Mouse (Mus musculus): Measurements from ENCODE around the gene Gnai1. TPM values are rescaled to one million over a fixed set of nuclear protein-coding genes. Genes with fewer than 3 reads are reported as not detected.
A peak's percentile ranks its signal among the peaks of the same experiment; 100 is the strongest.

Gene Gnai1
- polyA plus RNA-seq, 1 experiment from 2014 or later = 25.8 TPM

DNA sequence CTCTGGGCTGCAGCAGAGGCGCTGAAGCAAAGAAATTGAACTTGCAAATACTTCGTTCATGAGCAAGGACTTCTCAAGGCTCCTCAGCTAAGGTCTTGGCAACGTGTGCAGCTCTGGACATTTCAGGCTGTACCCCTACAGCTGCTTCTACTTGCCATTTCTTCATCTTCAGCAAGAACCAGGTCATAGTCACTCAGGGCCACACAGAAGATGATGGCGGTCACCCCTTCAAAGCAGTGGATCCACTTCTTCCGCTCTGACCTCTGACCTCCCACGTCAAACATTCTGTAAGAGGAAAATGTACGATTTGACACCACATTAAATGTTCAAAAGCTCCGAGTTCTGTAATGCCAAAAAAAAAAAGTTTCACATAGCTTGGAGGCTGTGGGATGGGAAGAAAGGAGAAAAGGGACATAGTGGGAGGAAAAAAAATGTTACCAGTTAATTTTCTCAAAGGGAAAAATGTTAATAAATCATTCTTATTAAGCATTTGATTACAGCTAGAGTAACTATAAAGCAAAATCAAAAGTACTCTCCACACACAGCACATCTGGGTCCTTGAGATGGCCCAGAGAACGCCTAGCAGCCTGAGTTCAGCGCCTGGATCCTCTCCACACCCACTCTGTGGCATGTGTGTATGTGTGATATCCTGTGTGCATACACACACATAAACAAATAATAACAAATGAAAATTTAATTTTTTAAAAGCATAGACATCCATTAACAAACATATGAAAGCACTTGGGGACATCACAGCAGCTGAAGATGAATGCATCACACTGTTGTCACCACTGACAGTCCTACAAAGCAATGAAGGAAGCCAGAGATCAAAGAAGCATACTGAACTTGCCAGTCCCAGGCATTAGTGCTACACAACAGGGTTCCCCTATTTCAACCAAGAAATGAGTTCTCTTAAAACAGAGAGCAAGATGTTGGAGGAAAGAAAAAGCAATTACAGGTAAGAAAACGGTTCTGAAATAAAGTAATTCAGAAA is 86.6 kb downstream of the Gnai1 start:
- Histone ChIP-seq H3K4me2 (replicated peaks; ENCODE audit: low read depth, low read length) (no peak overlapping the region), H3K36me3 (ENCODE audit: control insufficient read depth, insufficient read depth, low read length) (no peaks in the 10 kb centered on the region), H3K27ac (ENCODE audit: low read depth, low read length) (no peak overlapping the region), H3K9me3 (ENCODE audit: control insufficient read depth, low read length) (no peaks in the 10 kb centered on the region), H3K27me3 (ENCODE audit: control insufficient read depth, insufficient read depth, low read length) (no peaks in the 10 kb centered on the region), H3K4me1 (replicated peaks; ENCODE audit: control insufficient read depth, insufficient read depth, low read length) (no peaks in the 10 kb centered on the region), H3K9ac (ENCODE audit: low read depth, low read length) (no peak overlapping the region), H3K4me3 (ENCODE audit: low read depth, low read length) (no peak overlapping the region)
- DNase-seq (ENCODE audit: low spot score) (no peak), ATAC-seq (ENCODE audit: low FRiP score) (no peak)
- 87% methylated on average over 11 of the region's 11 CpGs for WGBS

DNA sequence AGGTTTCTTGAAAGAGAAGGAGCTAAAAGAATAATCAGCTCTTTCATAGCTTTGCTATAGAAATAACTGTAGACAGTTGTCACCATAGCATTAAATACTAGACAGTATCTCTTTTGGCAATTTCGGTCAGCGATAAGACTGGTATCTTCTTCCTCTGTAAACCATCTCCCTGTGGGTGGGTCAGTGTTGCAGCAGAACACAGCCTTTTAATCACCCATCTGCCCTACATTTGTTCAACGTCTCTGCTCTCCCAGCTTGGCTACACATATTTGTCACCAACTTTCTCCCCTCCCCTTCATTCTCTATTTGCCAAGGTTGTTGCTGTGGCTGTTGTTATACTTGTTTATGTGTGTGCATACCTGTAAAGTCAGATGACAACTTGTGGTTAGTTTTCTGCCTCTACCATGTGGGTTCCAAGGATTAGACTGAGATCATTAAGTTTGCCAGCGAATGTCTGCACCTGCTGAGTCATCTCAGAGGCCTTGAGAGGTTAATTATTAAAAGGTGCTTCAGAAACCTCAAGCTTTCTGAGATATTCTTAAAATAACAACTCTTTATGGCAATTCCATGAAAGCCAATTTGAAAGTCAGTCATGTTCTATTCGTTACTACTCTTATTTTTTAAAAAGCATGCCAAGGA is 109.7 kb downstream of the Gnai1 start:
- no peaks in the 10 kb centered on the region for H3K27me3 ChIP-seq (ENCODE audit: control insufficient read depth, insufficient read depth, low read length)
- 83% methylated on average over 5 of the region's 5 CpGs for WGBS
- no peak overlapping the region for H3K4me2 ChIP-seq (replicated peaks; ENCODE audit: low read depth, low read length)
- ATAC-seq (ENCODE audit: low FRiP score) (no peak), DNase-seq (ENCODE audit: low spot score) (no peak)
- H3K27ac ChIP-seq (ENCODE audit: low read depth, low read length) = no peak overlapping the region
- no peaks in the 10 kb centered on the region for H3K36me3 ChIP-seq (ENCODE audit: control insufficient read depth, insufficient read depth, low read length)
- H3K4me3 ChIP-seq (ENCODE audit: low read depth, low read length) = no peak overlapping the region
- no peaks in the 10 kb centered on the region for H3K9me3 ChIP-seq (ENCODE audit: control insufficient read depth, low read length)
- H3K9ac ChIP-seq (ENCODE audit: low read depth, low read length) = no peak overlapping the region
- H3K4me1 ChIP-seq (replicated peaks; ENCODE audit: control insufficient read depth, insufficient read depth, low read length) = no peaks in the 10 kb centered on the region

DNA sequence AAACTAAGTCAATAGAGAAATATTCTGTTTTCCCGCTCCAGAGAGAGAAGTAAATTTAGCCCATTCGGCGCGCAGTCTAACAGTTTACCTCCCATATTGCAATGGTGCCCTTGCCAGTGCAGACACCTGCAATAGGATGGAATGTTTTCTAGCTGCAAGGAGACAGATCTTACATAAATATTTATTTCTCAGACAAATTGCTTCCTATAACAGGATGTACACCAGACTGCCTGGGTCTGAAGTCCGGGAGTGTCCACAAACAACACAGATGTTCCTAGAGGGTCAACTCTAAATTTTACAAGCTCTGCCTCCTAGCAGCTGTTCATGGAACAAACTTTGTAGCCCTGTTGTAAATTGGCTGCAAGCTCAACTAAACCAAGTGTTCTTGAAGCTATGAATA is 111.0 kb downstream of the Gnai1 start:
- WGBS = 93% methylated on average over 5 of the region's 5 CpGs
- DNase-seq (ENCODE audit: low spot score) = no peak
- Histone ChIP-seq H3K36me3 (ENCODE audit: control insufficient read depth, insufficient read depth, low read length) (no peaks in the 10 kb centered on the region), H3K4me3 (ENCODE audit: low read depth, low read length) (no peak overlapping the region), H3K27ac (ENCODE audit: low read depth, low read length) (no peak overlapping the region), H3K4me1 (replicated peaks; ENCODE audit: control insufficient read depth, insufficient read depth, low read length) (no peaks in the 10 kb centered on the region), H3K9me3 (ENCODE audit: control insufficient read depth, low read length) (no peaks in the 10 kb centered on the region), H3K9ac (ENCODE audit: low read depth, low read length) (no peak overlapping the region), H3K27me3 (ENCODE audit: control insufficient read depth, insufficient read depth, low read length) (no peaks in the 10 kb centered on the region), H3K4me2 (replicated peaks; ENCODE audit: low read depth, low read length) (no peak overlapping the region)
- ATAC-seq (ENCODE audit: low FRiP score) = no peak

DNA sequence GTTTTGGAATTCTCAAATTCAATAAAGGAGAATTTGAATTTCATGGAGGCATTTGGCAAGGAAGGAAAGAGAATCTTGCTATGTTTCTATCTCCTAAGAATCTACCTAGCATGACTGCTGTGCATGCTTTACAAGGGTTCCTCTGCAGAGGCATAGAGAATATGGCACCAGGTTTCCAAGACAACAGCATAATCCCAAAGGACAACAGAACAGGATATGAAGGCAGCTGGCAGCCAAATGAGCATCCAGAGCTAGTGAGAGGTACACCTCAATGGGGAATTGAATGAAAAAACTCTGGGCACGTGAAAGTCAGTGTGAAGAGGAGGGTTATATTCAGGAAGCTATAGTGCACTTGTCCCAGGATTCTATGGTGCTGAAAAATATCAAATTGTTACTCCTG is 130.8 kb downstream of the Gnai1 start:
- no peak overlapping the region for H3K9ac ChIP-seq (ENCODE audit: low read depth, low read length)
- no peak overlapping the region for H3K4me2 ChIP-seq (replicated peaks; ENCODE audit: low read depth, low read length)
- ATAC-seq (ENCODE audit: low FRiP score) (no peak; the same call in 1 of the 2 replicates), DNase-seq (ENCODE audit: low spot score) (peak; percentile 19)
- H3K4me1 ChIP-seq (replicated peaks; ENCODE audit: control insufficient read depth, insufficient read depth, low read length) = no peaks in the 10 kb centered on the region
- no peak overlapping the region for H3K27ac ChIP-seq (ENCODE audit: low read depth, low read length)
- H3K36me3 ChIP-seq (ENCODE audit: control insufficient read depth, insufficient read depth, low read length) = no peaks in the 10 kb centered on the region
- no peaks in the 10 kb centered on the region for H3K27me3 ChIP-seq (ENCODE audit: control insufficient read depth, insufficient read depth, low read length)
- 27% methylated on average over 1 of the region's 1 CpGs for WGBS
- H3K4me3 ChIP-seq (ENCODE audit: low read depth, low read length) = no peak overlapping the region
- no peaks in the 10 kb centered on the region for H3K9me3 ChIP-seq (ENCODE audit: control insufficient read depth, low read length)

- ATAC-seq (ENCODE audit: low FRiP score) = no peak
- WGBS = 86% methylated on average over 7 of the region's 7 CpGs
- Histone ChIP-seq H3K9ac (ENCODE audit: low read depth, low read length) (no peak overlapping the region), H3K27ac (ENCODE audit: low read depth, low read length) (no peak overlapping the region), H3K27me3 (ENCODE audit: control insufficient read depth, insufficient read depth, low read length) (no peaks in the 10 kb centered on the region), H3K36me3 (ENCODE audit: control insufficient read depth, insufficient read depth, low read length) (no peaks in the 10 kb centered on the region), H3K4me1 (replicated peaks; ENCODE audit: control insufficient read depth, insufficient read depth, low read length) (no peaks in the 10 kb centered on the region), H3K9me3 (ENCODE audit: control insufficient read depth, low read length) (no peaks in the 10 kb centered on the region), H3K4me2 (replicated peaks; ENCODE audit: low read depth, low read length) (no peak overlapping the region), H3K4me3 (ENCODE audit: low read depth, low read length) (no peak overlapping the region)
- DNase-seq (ENCODE audit: low spot score) = no peak
These were observed 131.3 kb downstream of the Gnai1 start for GRCm38 (mm10) chr5:18228866-18229265.

GRCm38 (mm10) chr5:18220873-18221272 is 139.3 kb downstream of the Gnai1 start:
- 50% methylated on average over 1 of the region's 1 CpGs for WGBS
- Histone ChIP-seq H3K27ac (ENCODE audit: low read depth, low read length) (no peak overlapping the region), H3K4me1 (replicated peaks; ENCODE audit: control insufficient read depth, insufficient read depth, low read length) (no peaks in the 10 kb centered on the region), H3K4me3 (ENCODE audit: low read depth, low read length) (no peak overlapping the region), H3K4me2 (replicated peaks; ENCODE audit: low read depth, low read length) (no peak overlapping the region), H3K9me3 (ENCODE audit: control insufficient read depth, low read length) (no peaks in the 10 kb centered on the region), H3K36me3 (ENCODE audit: control insufficient read depth, insufficient read depth, low read length) (no peaks in the 10 kb centered on the region), H3K27me3 (ENCODE audit: control insufficient read depth, insufficient read depth, low read length) (no peaks in the 10 kb centered on the region), H3K9ac (ENCODE audit: low read depth, low read length) (no peak overlapping the region)
- ATAC-seq (ENCODE audit: low FRiP score) (no peak), DNase-seq (ENCODE audit: low spot score) (no peak)

DNA sequence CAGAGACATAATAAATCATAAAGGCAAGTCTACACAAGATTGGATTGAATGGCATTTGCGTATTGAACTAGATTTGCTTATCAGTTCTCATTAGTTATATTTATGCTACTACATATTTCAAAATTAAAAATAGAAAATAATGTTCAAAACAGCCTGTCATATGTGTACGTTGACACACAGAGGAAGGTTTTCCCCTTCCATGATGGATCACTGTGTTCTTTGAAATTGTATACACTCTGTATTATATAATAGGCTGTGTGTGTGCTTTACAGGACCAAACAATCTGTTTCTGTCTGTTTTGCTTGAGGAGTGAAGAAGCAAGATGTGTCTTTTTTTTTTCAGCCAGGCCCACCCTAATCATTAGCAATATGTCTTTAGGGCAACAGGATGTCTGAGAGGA is 141.9 kb downstream of the Gnai1 start:
- Histone ChIP-seq H3K4me3 (ENCODE audit: low read depth, low read length) (no peak overlapping the region), H3K9me3 (ENCODE audit: control insufficient read depth, low read length) (no peaks in the 10 kb centered on the region), H3K27ac (ENCODE audit: low read depth, low read length) (no peak overlapping the region), H3K9ac (ENCODE audit: low read depth, low read length) (no peak overlapping the region), H3K36me3 (ENCODE audit: control insufficient read depth, insufficient read depth, low read length) (no peaks in the 10 kb centered on the region), H3K4me2 (replicated peaks; ENCODE audit: low read depth, low read length) (no peak overlapping the region), H3K4me1 (replicated peaks; ENCODE audit: control insufficient read depth, insufficient read depth, low read length) (no peaks in the 10 kb centered on the region), H3K27me3 (ENCODE audit: control insufficient read depth, insufficient read depth, low read length) (no peaks in the 10 kb centered on the region)
- 83% methylated on average over 2 of the region's 2 CpGs for WGBS
- ATAC-seq (ENCODE audit: low FRiP score) (no peak), DNase-seq (ENCODE audit: low spot score) (no peak)

GRCm38 (mm10) chr5:18217856-18218255 is 142.3 kb downstream of the Gnai1 start:
- H3K4me2 ChIP-seq (replicated peaks; ENCODE audit: low read depth, low read length) = no peak overlapping the region
- no peak overlapping the region for H3K9ac ChIP-seq (ENCODE audit: low read depth, low read length)
- no peaks in the 10 kb centered on the region for H3K36me3 ChIP-seq (ENCODE audit: control insufficient read depth, insufficient read depth, low read length)
- H3K4me3 ChIP-seq (ENCODE audit: low read depth, low read length) = no peak overlapping the region
- no peaks in the 10 kb centered on the region for H3K27me3 ChIP-seq (ENCODE audit: control insufficient read depth, insufficient read depth, low read length)
- DNase-seq (ENCODE audit: low spot score) (no peak), ATAC-seq (ENCODE audit: low FRiP score) (no peak)
- no peaks in the 10 kb centered on the region for H3K4me1 ChIP-seq (replicated peaks; ENCODE audit: control insufficient read depth, insufficient read depth, low read length)
- H3K27ac ChIP-seq (ENCODE audit: low read depth, low read length) = no peak overlapping the region
- no peaks in the 10 kb centered on the region for H3K9me3 ChIP-seq (ENCODE audit: control insufficient read depth, low read length)

All from hindbrain, embryonic 11.5 days (tissue).